Mouse (Mus musculus) lung, postnatal 0 days (tissue): ENCODE measurements at regions not wholly inside any gene's neighbourhood (a gene's known extent, or its start where the extent isn't known, plus 50 kb on each side); places are given as distances from the start of the nearest gene placed in this dataset.

Experiments
- CTCF ChIP-seq: IDR thresholded peaks from 2 replicates; pipeline ENCODE4 v1.5.1; 2016; ENCODE audit warnings: antibody characterized with exemption, mild to moderate bottlenecking
- EP300 ChIP-seq: IDR thresholded peaks from 2 replicates; pipeline ENCODE4 v1.6.1; 2016; ENCODE audit warnings: antibody characterized with exemption, mild to moderate bottlenecking, control low read depth

DNA sequence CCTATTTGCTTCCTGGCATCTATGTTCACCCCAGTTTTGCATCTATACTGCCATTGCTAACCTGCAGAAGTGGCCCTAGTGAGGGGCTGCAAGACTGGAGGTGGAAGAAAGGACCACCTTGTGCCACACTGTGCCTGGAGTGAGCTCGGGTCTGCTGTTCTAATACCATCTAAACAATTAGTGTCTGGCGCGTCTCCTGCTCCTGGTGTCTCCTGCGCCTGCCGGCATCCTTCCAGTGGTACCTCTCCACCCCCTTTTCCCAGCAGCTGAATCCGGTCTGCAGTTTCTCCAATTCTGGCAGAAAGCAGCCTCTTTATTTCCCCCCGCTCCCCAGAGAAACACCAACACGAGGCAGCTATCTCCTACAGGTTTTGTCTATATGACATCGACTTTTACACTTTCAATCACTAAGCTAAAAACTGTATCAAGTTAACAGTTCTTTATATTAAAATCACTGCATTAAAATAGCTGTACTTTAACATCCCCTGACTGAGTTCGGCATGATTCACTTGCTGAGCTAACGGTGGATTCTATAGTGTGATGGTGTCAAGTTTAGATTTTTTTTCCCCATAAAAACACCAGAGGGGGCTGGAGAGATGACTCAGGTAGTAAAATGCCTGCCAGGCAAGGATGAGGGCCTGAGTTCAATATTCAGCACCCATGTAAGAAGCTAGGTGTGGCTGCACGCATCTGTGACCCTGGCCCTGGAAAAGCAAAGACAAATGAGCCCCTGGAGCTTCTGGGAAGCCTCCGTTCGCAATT, 131.1 kb upstream of the 1700025G04Rik start:
- TF ChIP-seq CTCF = no peak
- no peak for TF ChIP-seq EP300
